In genomic region chr7:71043128-71043527, GRCm38 (mm10) we compare ENCODE assay signal across 22 mouse cellular contexts.
"Had no signal": no experiment of that assay in that cellular context is flagged by ENCODE, and none has a peak within 500 bp of the region (broad histone marks: within the 10 kb centered on the region; RNA-seq: fewer than 3 reads in every experiment).

No protein-coding gene starts in this region.

- H3K4me3 ChIP-seq: left cerebral cortex, adult 2 months; limb, embryonic 10.5 days; limb, embryonic 13.5 days; liver, embryonic 12.5 days; liver, embryonic 15.5 days; lung, embryonic 15.5 days; megakaryocyte, embryonic 14.5 days; midbrain, embryonic 10.5 days; stomach, embryonic 15.5 days had no signal

- ATAC-seq: intestine, embryonic 16.5 days; liver, embryonic 12.5 days; midbrain, embryonic 16.5 days had no signal

- DNase-seq: kidney, adult 18-20 months; kidney, adult 9 months; kidney, postnatal 25 days; layer of hippocampus, postnatal 36 days; liver; lung, adult 18-20 months; lung, postnatal 10 days; lung, postnatal 36 days; thymus, adult 18-20 months; thymus, postnatal 36 days had no signal

- H3K27ac ChIP-seq: kidney, postnatal 0 days; left cerebral cortex, adult 2 months; limb, embryonic 10.5 days; limb, embryonic 13.5 days; liver, embryonic 12.5 days; liver, embryonic 15.5 days; lung, embryonic 15.5 days; midbrain, embryonic 10.5 days; stomach, embryonic 15.5 days had no signal

- H3K27me3 ChIP-seq: limb, embryonic 13.5 days; liver, embryonic 12.5 days; liver, embryonic 15.5 days; lung, embryonic 15.5 days; stomach, embryonic 15.5 days had no signal

- H3K36me3 ChIP-seq: limb, embryonic 10.5 days; limb, embryonic 13.5 days; liver, embryonic 12.5 days; liver, embryonic 15.5 days; lung, embryonic 15.5 days; midbrain, embryonic 10.5 days; stomach, embryonic 15.5 days had no signal

- H3K9me3 ChIP-seq: limb, embryonic 10.5 days; limb, embryonic 13.5 days; liver, embryonic 12.5 days; liver, embryonic 15.5 days; lung, embryonic 15.5 days; megakaryocyte, embryonic 14.5 days; midbrain, embryonic 10.5 days; stomach, embryonic 15.5 days had no signal

- H3K4me2 ChIP-seq: limb, embryonic 13.5 days; liver, embryonic 12.5 days; liver, embryonic 15.5 days; lung, embryonic 15.5 days; stomach, embryonic 15.5 days had no signal

- H3K9ac ChIP-seq: limb, embryonic 13.5 days; liver, embryonic 12.5 days; liver, embryonic 15.5 days; lung, embryonic 15.5 days; stomach, embryonic 15.5 days had no signal

- H3K4me1 ChIP-seq: liver, embryonic 12.5 days; liver, embryonic 15.5 days had no signal
